Mouse (Mus musculus) embryonic fibroblast, embryonic 13.5 days (primary cell): Measurements from ENCODE around the gene Pdcd2l.

Source experiments
- CTCF ChIP-seq: IDR thresholded peaks from 2 replicates; pipeline ENCODE4 v1.5.1; 2011; ENCODE audit warnings: mild to moderate bottlenecking, control low read depth, low read length, moderate library complexity, borderline replicate concordance; ENCODE audit not compliant: insufficient read depth
- POLR2A ChIP-seq: IDR thresholded peaks from 2 replicates; pipeline ENCODE4 v1.6.1; 2011; ENCODE audit warnings: low read depth, mild to moderate bottlenecking, control low read depth, low read length, moderate library complexity

- TF ChIP-seq CTCF (no peak), POLR2A (0 out of 2 replicates have a peak, but pooled peaks have one; percentile 15)
Measured at GRCm38 (mm10) chr7:34232785-34233725, 36.6 kb upstream of the Pdcd2l start.
